ENCODE assay signal across 13 mouse cellular contexts in the genomic region with DNA sequence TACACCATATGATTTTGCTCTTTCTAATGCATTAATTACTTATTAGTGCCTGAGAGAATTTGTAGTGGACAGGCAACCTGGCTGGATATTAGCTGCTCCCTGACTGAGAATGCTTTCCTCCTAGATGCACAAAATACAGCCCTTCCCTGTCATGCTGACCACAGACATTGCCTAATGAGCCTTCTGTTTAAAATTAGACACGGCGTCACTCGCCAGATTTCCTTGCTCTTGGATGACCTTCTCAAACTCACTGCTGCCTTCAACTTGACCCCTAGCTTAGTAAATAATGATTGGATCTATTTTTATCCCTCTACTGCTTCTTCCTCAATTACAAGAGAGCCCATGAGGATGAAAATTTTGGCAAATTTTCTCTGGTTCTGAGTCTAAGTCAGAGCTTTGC. TPM values are rescaled to one million over a fixed set of nuclear protein-coding genes. Genes with fewer than 3 reads are reported as not detected.
DNase-seq lines count a peak whose midpoint lies in the region; ATAC-seq lines count a peak whose summit lies in the region.
"Had no signal": no experiment of that assay in that cellular context is flagged by ENCODE, and none has a peak within 500 bp of the region (broad histone marks: within the 10 kb centered on the region; RNA-seq: fewer than 3 reads in every experiment).

No protein-coding gene starts in this region.

- ATAC-seq in kidney, embryonic 14.5 days (ENCODE audit: low FRiP score, low TSS enrichment): no peak
- ATAC-seq in common myeloid progenitor, adult 5-6 weeks (replicated peaks; ENCODE audit: low read depth, poor library complexity, severe bottlenecking): peak; percentile 66
- peak; percentile 78 for ATAC-seq in megakaryocyte, adult 5-6 weeks (ENCODE audit: poor library complexity, severe bottlenecking)
- ATAC-seq: forebrain, embryonic 16.5 days had no signal

- no peak overlapping the region for H3K27ac ChIP-seq in kidney, embryonic 14.5 days (ENCODE audit: low read depth, low read length)
- H3K27ac ChIP-seq: hindbrain, embryonic 13.5 days; lung, embryonic 15.5 days; neural tube, embryonic 13.5 days had no signal

- peak; percentile 44 for DNase-seq in kidney, adult 9 months
- DNase-seq in heart, postnatal 4 days: peak; percentile 41
- no peak for DNase-seq in layer of hippocampus, postnatal 25 days (ENCODE audit: extremely low spot score in 1 of 2, low spot score in 1 of 2)
- no peak for DNase-seq in right cerebral cortex, adult 2 months (ENCODE audit: low spot score in 2 of 2)
- DNase-seq: layer of hippocampus, postnatal 36 days had no signal

- H3K27me3 ChIP-seq in kidney, embryonic 14.5 days (ENCODE audit: control insufficient read depth, insufficient read depth, low read length): no peaks in the 10 kb centered on the region
- H3K27me3 ChIP-seq: hindbrain, embryonic 13.5 days; lung, embryonic 15.5 days; neural tube, embryonic 13.5 days had no signal

- H3K4me2 ChIP-seq in kidney, embryonic 14.5 days (replicated peaks; ENCODE audit: low read depth, low read length): no peak overlapping the region
- H3K4me2 ChIP-seq: hindbrain, embryonic 13.5 days; lung, embryonic 15.5 days; neural tube, embryonic 13.5 days had no signal

- H3K36me3 ChIP-seq in kidney, embryonic 14.5 days (ENCODE audit: control insufficient read depth, insufficient read depth, low read length): no peaks in the 10 kb centered on the region
- H3K36me3 ChIP-seq: hindbrain, embryonic 13.5 days; lung, embryonic 15.5 days; neural tube, embryonic 13.5 days had no signal

- 59% methylated on average over 3 of the region's 3 CpGs for WGBS in kidney, embryonic 14.5 days

- no peak overlapping the region for H3K9ac ChIP-seq in kidney, embryonic 14.5 days (ENCODE audit: low read depth, low read length)
- H3K9ac ChIP-seq: hindbrain, embryonic 13.5 days; lung, embryonic 15.5 days; neural tube, embryonic 13.5 days had no signal

- no peak overlapping the region for H3K4me3 ChIP-seq in kidney, embryonic 14.5 days (ENCODE audit: low read length)
- H3K4me3 ChIP-seq: hindbrain, embryonic 13.5 days; lung, embryonic 15.5 days; neural tube, embryonic 13.5 days had no signal

- no peaks in the 10 kb centered on the region for H3K4me1 ChIP-seq in kidney, embryonic 14.5 days (ENCODE audit: control insufficient read depth, insufficient read depth, low read length)
- H3K4me1 ChIP-seq: hindbrain, embryonic 13.5 days; lung, embryonic 15.5 days; neural tube, embryonic 13.5 days had no signal

- H3K9me3 ChIP-seq in kidney, embryonic 14.5 days (ENCODE audit: control insufficient read depth, low read length): no peaks in the 10 kb centered on the region
- H3K9me3 ChIP-seq: hindbrain, embryonic 13.5 days; lung, embryonic 15.5 days; neural tube, embryonic 13.5 days had no signal

RNA-seq across cellular contexts. Expression of gene Serpina3c, which starts 21.1 kb away (rescaled TPM):
- polyA plus RNA-seq in kidney, embryonic 14.5 days (2014; fragmentation: Nextera tagmentation; extraction: Ambion mirVana): not detected in 2 replicates
- not detected in 2 replicates for total RNA-seq in common myeloid progenitor, adult 5-6 weeks (2017)
- under 1 TPM in 1 of 2 experiments, not detected in 1; 0.17 TPM for total RNA-seq in heart, postnatal 4 days (2021)
- 0.40 TPM in 1 of 2 replicates, not detected in the other for total RNA-seq in megakaryocyte, adult 5-6 weeks (2015)
- 0.45 TPM in 1 of 2 replicates, not detected in the other for total RNA-seq in megakaryocyte, adult 5-6 weeks (2017)
- under 1 TPM; 0.26 to 0.49 TPM for total RNA-seq in layer of hippocampus, postnatal 25 days (2021)
- polyA plus RNA-seq: embryonic facial prominence, embryonic 11.5 days; forebrain, embryonic 16.5 days; hindbrain, embryonic 13.5 days; neural tube, embryonic 13.5 days had no signal

RNA-seq across cellular contexts. Expression of gene Serpina3f, which starts 39.6 kb away (rescaled TPM):
- not detected in 2 replicates for polyA plus RNA-seq in kidney, embryonic 14.5 days (2014; fragmentation: Nextera tagmentation; extraction: Ambion mirVana)
- total RNA-seq in common myeloid progenitor, adult 5-6 weeks (2017): 0.63 and 0.73 TPM in 2 replicates
- not detected for total RNA-seq in heart, postnatal 4 days (2021)
- 1.2 and 1.5 TPM in 2 replicates for total RNA-seq in megakaryocyte, adult 5-6 weeks (2015)
- 0.59 and 0.81 TPM in 2 replicates for total RNA-seq in megakaryocyte, adult 5-6 weeks (2017)
- not detected for total RNA-seq in layer of hippocampus, postnatal 25 days (2021)
- polyA plus RNA-seq: forebrain, embryonic 16.5 days; hindbrain, embryonic 13.5 days; neural tube, embryonic 13.5 days had no signal

RNA-seq across cellular contexts. Expression of gene Serpina3b, which starts 47.0 kb away (rescaled TPM):
- polyA plus RNA-seq in kidney, embryonic 14.5 days (2014; fragmentation: Nextera tagmentation; extraction: Ambion mirVana): not detected in 2 replicates
- total RNA-seq in common myeloid progenitor, adult 5-6 weeks (2017): 0.10 and 0.27 TPM in 2 replicates
- total RNA-seq in heart, postnatal 4 days (2021): not detected
- not detected in 2 replicates for total RNA-seq in megakaryocyte, adult 5-6 weeks (2015)
- not detected in 2 replicates for total RNA-seq in megakaryocyte, adult 5-6 weeks (2017)
- not detected for total RNA-seq in layer of hippocampus, postnatal 25 days (2021)
- total RNA-seq: layer of hippocampus, postnatal 36 days had no signal
- polyA plus RNA-seq: embryonic facial prominence, embryonic 11.5 days; hindbrain, embryonic 13.5 days; lung, embryonic 15.5 days; neural tube, embryonic 13.5 days had no signal

Comparison
In these comparisons a context has a peak if more than half of its experiments do, and no peak if none do; other contexts are left out.
1. DNase-seq: peak in kidney, adult 9 months (single experiment) and heart, postnatal 4 days (single experiment); none in layer of hippocampus, postnatal 25 days (0 of 2) and right cerebral cortex, adult 2 months (0 of 2).